Mouse (Mus musculus): ENCODE data around the gene Chtf18.

DNA sequence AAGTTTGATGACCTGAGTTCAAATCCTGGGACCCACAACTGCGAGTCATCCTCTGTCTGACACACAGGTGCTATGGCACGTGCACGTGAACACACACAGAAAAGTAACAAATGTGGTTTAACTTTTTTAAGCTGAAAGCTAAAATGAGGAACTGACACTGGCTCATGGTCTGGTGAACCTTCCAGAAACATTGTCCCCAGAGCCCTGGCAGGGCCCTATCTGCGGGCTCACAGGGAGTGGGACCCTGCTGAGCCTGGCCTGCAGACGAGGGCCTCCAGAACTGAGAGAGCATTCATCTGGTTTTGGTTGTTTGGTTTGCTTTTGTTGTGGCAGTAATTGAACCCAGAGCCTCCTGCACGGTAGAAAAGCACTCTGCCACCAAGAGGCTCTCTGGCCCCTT, 49.2 kb downstream of the Chtf18 start:
- TF ChIP-seq CTCF (IDR thresholded peaks at IDR 0.05; ENCODE audit: control insufficient read depth, insufficient read depth, insufficient read length) (no peak), MAX (IDR thresholded peaks at IDR 0.05) (no peak)

Data from C2C12 (cell line).